Mouse (Mus musculus) ES-Bruce4 (cell line): Measurements from ENCODE around the gene Hat1.
A peak's percentile ranks its signal among the peaks of the same experiment; 100 is the strongest.

Experiments
- CTCF ChIP-seq: IDR thresholded peaks from one replicate; pipeline ENCODE4 v1.8.1; 2011; ENCODE audit warnings: low read depth, low read length
- EP300 ChIP-seq: IDR thresholded peaks from 2 replicates; pipeline ENCODE4 v1.6.1; 2011; ENCODE audit warnings: low read depth, low read length; ENCODE audit not compliant: insufficient read depth
- POLR2A ChIP-seq: IDR thresholded peaks from one replicate; pipeline ENCODE4 v1.8.1; 2011; ENCODE audit warnings: low read length; ENCODE audit not compliant: insufficient read depth

- TF ChIP-seq EP300 (peak; percentile 100), POLR2A (no peak), CTCF (no peak)
Observed at GRCm38 (mm10) chr2:71387766-71388165, 992 bp upstream of the Hat1 start.
